Mouse (Mus musculus) kidney, postnatal 0 days (tissue): ENCODE measurements around the gene Pparg. TPM values are rescaled to one million over a fixed set of nuclear protein-coding genes. Genes with fewer than 3 reads are reported as not detected.

Experiments
- ATAC-seq: fragments of 200-750 bp; cut with Nextera tagmentation; replicated peaks from 2 replicates; pipeline ENCODE4 v1.8.0; 2017; ENCODE audit warnings: low read depth, moderate number of reproducible peaks, moderate TSS enrichment, moderate library complexity; ENCODE audit not compliant: low FRiP score
- DNase-seq: peaks from one replicate; pipeline ENCODE4 v3.0.0-alpha.2; 2016; ENCODE audit warnings: low spot score
- H3K27ac ChIP-seq: fragments of 300-500 bp; sonication (generic); 2 replicates; pipeline ENCODE4 v1.5.1; 2014; ENCODE audit warnings: mild to moderate bottlenecking
- H3K27me3 ChIP-seq: fragments of 300-500 bp; sonication (generic); 2 replicates; pipeline ENCODE4 v1.6.1; 2014; ENCODE audit warnings: low read length, mixed read lengths; ENCODE audit not compliant: insufficient read depth
- H3K36me3 ChIP-seq: fragments of 300-500 bp; sonication (generic); 2 replicates; pipeline ENCODE4 v1.6.1; 2014; ENCODE audit warnings: low read length, mixed read lengths; ENCODE audit not compliant: insufficient read depth
- H3K4me1 ChIP-seq: fragments of 300-500 bp; sonication (generic); replicated peaks from 2 replicates; pipeline ENCODE4 v1.6.1; 2014; ENCODE audit warnings: antibody characterized with exemption, low read length, mixed read lengths; ENCODE audit not compliant: insufficient read depth
- H3K4me2 ChIP-seq: fragments of 300-500 bp; sonication (generic); 2 replicates; pipeline ENCODE4 v1.6.1; 2014; ENCODE audit warnings: mild to moderate bottlenecking, low read length, moderate library complexity, mixed read lengths
- H3K4me3 ChIP-seq: fragments of 300-500 bp; sonication (generic); replicated peaks from 2 replicates; pipeline ENCODE4 v1.5.1; 2014; ENCODE audit warnings: low read depth, low read length
- H3K9ac ChIP-seq: fragments of 300-500 bp; sonication (generic); 2 replicates; pipeline ENCODE4 v1.6.1; 2014; ENCODE audit warnings: low read depth, low read length
- H3K9me3 ChIP-seq: fragments of 300-500 bp; sonication (generic); replicated peaks from 2 replicates; pipeline ENCODE4 v1.6.1; 2016; ENCODE audit warnings: low read length, inconsistent platforms, mixed read lengths
- CTCF ChIP-seq: IDR thresholded peaks from 2 replicates; pipeline ENCODE4 v1.5.1; 2016; ENCODE audit warnings: antibody characterized with exemption, low read depth, mild to moderate bottlenecking, moderate library complexity
- WGBS: fragments of 180-500 bp; shearing (Covaris S2); extraction: QIAGEN DNeasy Blood & Tissue Kit; methylation state at CpG from one replicate; pipeline ENCODE4 v1.1.7; 2014; 5-methylcytosine and 5-hydroxymethylcytosine counted together
- polyA plus RNA-seq: library from polyadenylated mRNA; unstranded; fragments of >200 nt; fragmentation: Nextera tagmentation; extraction: Ambion mirVana; gene quantifications from 2 replicates; pipeline ENCODE4 v1.2.1, GENCODE M21; 2015

Pparg gene
- polyA plus RNA-seq, 1 experiment from 2014 or later: 8.0 TPM

DNA sequence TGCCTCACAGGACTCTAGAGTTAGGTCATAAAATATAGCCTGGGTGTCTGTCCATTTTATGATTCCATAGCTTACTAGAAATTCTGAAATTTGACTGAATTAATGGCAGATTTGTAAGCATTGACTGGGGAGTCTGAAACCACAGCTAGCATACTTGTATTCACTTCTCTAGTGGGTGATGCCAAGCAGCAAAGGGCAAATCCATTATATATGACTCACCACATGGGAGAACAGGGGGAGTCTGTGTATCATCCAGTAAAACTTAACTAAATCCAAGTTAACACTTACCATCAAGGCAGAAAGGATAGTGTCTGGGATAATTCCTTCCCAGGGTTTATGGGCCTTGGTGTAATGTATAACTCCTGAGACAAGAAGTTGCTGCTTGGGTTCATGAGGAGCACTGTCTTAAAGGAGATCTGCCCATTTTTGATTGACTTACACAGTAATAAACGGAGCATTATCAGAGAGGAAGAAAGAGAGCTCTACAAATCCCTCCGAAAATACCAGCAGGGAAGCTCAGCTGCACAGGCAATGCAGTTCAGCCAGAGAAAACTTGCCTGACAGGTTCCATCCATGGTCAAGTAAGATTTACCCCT, 27.6 kb upstream of the Pparg start:
- Histone ChIP-seq H3K27me3 (no peaks in the 10 kb centered on the region), H3K36me3 (no peaks in the 10 kb centered on the region), H3K4me1 (no peaks in the 10 kb centered on the region), H3K9me3 (no peaks in the 10 kb centered on the region), H3K4me3 (no peak overlapping the region), H3K9ac (no peak overlapping the region), H3K27ac (no peak overlapping the region), H3K4me2 (no peak overlapping the region)
- DNase-seq (no peak), ATAC-seq (no peak)
- WGBS: 52% methylated on average over 2 of the region's 2 CpGs
- no peak for TF ChIP-seq CTCF

DNA sequence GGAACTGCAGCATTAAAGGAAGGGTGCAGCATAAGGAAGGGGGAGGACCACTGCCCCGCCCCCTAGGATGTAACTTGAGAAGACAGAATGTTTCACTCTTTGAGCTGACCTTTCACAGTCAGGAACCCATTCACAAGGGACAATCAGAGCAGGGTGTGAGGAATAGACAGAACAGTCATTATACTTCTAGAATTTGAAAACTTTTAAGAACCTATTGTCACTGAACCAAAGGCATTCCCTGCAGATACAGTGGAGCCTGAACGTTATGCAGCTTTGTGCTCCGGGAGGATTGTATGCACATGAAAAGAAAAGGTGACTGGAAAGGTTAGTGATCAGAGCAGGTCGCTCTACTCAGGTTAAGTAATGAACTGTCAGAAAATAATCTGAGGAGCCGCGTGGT, 25.2 kb upstream of the Pparg start:
- Histone ChIP-seq H3K27me3 (no peaks in the 10 kb centered on the region), H3K4me3 (no peak overlapping the region), H3K27ac (no peak overlapping the region), H3K9ac (no peak overlapping the region), H3K4me2 (no peak overlapping the region), H3K4me1 (no peaks in the 10 kb centered on the region), H3K9me3 (no peaks in the 10 kb centered on the region), H3K36me3 (no peaks in the 10 kb centered on the region)
- no peak for ATAC-seq
- no peak for TF ChIP-seq CTCF
- DNase-seq: no peak
- WGBS: 33% methylated on average over 6 of the region's 6 CpGs

DNA sequence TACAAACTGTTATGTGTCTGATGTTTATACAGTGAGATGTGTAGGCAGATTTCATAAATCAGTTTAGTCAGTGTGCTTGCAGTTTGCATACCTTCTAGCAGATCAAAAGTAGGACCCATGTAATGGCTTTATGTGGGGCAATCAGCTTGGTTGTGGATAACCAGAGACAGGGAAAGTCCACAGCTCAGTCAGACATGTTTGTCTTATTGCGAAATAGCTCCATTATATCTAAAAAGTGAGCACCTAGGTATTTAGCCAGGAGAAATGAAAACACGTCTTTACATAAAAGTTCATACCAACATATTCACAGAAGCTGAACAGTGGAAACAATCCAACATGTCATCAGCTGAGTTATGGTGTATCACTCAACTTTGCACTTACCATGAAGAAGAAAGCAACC, 20.7 kb upstream of the Pparg start:
- Histone ChIP-seq H3K27me3 (no peaks in the 10 kb centered on the region), H3K4me1 (no peaks in the 10 kb centered on the region), H3K9me3 (no peaks in the 10 kb centered on the region), H3K4me2 (no peak overlapping the region), H3K4me3 (no peak overlapping the region), H3K27ac (no peak overlapping the region), H3K9ac (no peak overlapping the region), H3K36me3 (no peaks in the 10 kb centered on the region)
- ATAC-seq: no peak
- no peak for TF ChIP-seq CTCF
- no peak for DNase-seq
- WGBS: 68% methylated on average over 2 of the region's 2 CpGs

DNA sequence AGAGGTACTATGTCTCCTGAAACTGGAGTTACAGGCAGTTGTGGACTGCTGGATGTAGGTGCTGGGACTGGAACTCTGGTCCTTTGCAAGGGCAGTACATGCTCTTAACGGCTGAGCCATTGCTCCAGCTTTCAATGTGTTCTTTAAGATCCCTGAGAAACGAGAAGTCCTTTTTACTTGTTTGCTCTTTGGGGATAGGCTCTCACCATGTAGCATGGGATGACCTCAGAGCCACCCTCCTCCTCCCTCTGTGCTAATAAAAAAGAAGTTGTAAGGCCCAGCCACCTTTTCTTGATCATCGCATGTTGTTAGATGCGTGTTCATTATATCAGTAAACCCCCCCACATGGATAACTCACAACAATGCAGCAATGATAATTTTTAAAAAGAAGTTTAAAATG, 17.7 kb upstream of the Pparg start:
- Histone ChIP-seq H3K4me2 (no peak overlapping the region), H3K27me3 (no peaks in the 10 kb centered on the region), H3K9me3 (no peaks in the 10 kb centered on the region), H3K9ac (no peak overlapping the region), H3K4me3 (no peak overlapping the region), H3K4me1 (no peaks in the 10 kb centered on the region), H3K27ac (no peak overlapping the region), H3K36me3 (no peaks in the 10 kb centered on the region)
- no peak for TF ChIP-seq CTCF
- ATAC-seq (no peak), DNase-seq (no peak)
- 78% methylated on average over 4 of the region's 4 CpGs for WGBS

- WGBS: 39% methylated on average over 5 of the region's 5 CpGs
- no peak for TF ChIP-seq CTCF
- peak overlapping the region; percentile 10; the same call in 1 of the 2 replicates for H3K4me2 ChIP-seq
- ATAC-seq: no peak
- no peak overlapping the region; the same call in 1 of the 2 replicates for H3K4me3 ChIP-seq
- no peaks in the 10 kb centered on the region for H3K4me1 ChIP-seq
- no peak overlapping the region for H3K9ac ChIP-seq
- H3K27me3 ChIP-seq: no peaks in the 10 kb centered on the region
- H3K9me3 ChIP-seq: no peaks in the 10 kb centered on the region
- no peak overlapping the region for H3K27ac ChIP-seq
- no peak for DNase-seq
- no peaks in the 10 kb centered on the region for H3K36me3 ChIP-seq
These were observed 17.2 kb upstream of the Pparg start for GRCm38 (mm10) chr6:115343570-115343969.

GRCm38 (mm10) chr6:115344101-115344500, 16.6 kb upstream of the Pparg start:
- no peak for TF ChIP-seq CTCF
- 38% methylated on average over 10 of the region's 10 CpGs for WGBS
- H3K4me2 ChIP-seq: peak overlapping the region; percentile 10; the same call in 1 of the 2 replicates

DNA sequence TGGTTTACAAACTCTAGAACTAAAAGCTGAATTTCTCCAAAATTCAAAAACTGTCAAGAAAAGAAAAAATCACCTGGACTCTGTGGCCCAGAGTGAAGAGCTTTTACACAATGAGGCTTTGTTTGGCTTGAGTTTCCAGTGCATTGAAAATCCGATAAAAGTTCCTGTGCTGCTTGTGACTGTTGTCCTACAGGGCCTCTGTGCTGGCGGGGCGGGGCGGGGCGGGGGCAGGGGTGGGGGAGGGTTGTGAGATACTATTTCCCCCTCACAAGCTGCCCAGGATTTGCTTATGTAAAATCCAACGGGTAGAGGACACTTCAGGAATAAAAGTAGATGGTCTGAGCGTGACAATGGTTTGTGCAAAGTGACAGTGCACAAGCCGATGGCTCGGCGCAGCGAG, 16.2 kb upstream of the Pparg start:
- DNase-seq: no peak
- ATAC-seq: no peak
- Histone ChIP-seq H3K4me3 (no peak overlapping the region), H3K4me1 (peaks cover 1% of the 10 kb centered on the region; the same call in 1 of the 2 replicates), H3K36me3 (no peaks in the 10 kb centered on the region), H3K9me3 (no peaks in the 10 kb centered on the region), H3K27ac (no peak overlapping the region), H3K27me3 (no peaks in the 10 kb centered on the region), H3K4me2 (no peak overlapping the region), H3K9ac (no peak overlapping the region)
- 38% methylated on average over 11 of the region's 11 CpGs for WGBS
- no peak for TF ChIP-seq CTCF

More at GRCm38 (mm10) chr6:115344101-115344500, 16.6 kb upstream of the Pparg start:
- Histone ChIP-seq H3K27me3 (no peaks in the 10 kb centered on the region), H3K9ac (no peak overlapping the region), H3K4me1 (no peaks in the 10 kb centered on the region), H3K9me3 (no peaks in the 10 kb centered on the region), H3K27ac (no peak overlapping the region), H3K4me3 (no peak overlapping the region; the same call in 1 of the 2 replicates), H3K36me3 (no peaks in the 10 kb centered on the region)
- DNase-seq: no peak
- ATAC-seq: no peak
